9 mouse cellular contexts compared by ENCODE assay signal in the genomic region with DNA sequence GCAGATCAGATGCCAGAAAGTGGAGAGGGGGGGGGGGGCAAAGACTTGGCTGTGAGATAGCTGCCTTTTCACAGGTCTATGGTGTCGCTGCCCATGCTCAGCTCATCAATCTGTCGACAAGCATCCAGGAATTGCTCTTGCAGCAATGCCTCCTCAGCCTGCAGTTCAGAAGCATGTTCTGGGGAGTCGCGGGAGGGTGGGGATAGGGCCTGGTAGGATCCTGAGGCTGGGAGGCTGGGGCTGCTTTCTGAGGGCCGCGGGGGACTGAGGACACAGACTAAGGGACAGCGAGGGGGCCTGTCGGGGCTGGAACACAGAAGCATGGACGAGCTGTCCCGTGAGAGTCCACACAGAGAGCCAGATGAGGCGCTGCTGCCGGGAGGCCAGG. TPM values are rescaled to one million over a fixed set of nuclear protein-coding genes. Genes with fewer than 3 reads are reported as not detected.
DNase-seq lines count a peak whose midpoint lies in the region; ATAC-seq lines count a peak whose summit lies in the region.
"Had no signal": no experiment of that assay in that cellular context is flagged by ENCODE, and none has a peak within 500 bp of the region (broad histone marks: within the 10 kb centered on the region; RNA-seq: fewer than 3 reads in every experiment).

No protein-coding gene starts in this region.

- 8% methylated on average over 10 of the region's 12 CpGs for WGBS in embryonic facial prominence, embryonic 14.5 days
- 12% methylated on average over 12 of the region's 12 CpGs for WGBS in hindbrain, embryonic 16.5 days
- WGBS in midbrain, embryonic 14.5 days, result 6% methylated on average over 12 of the region's 12 CpGs

- intact Hi-C loops in left cerebral cortex, postnatal 4 days (cut with DNase I), result loop anchor here (2.0 to 10.0 kb wide), 3 partner anchors 29 to 363 kb away; a partner anchor contains a TSS

- no peaks in the 10 kb centered on the region for H3K36me3 ChIP-seq in embryonic facial prominence, embryonic 14.5 days (ENCODE audit: control insufficient read depth, insufficient read depth, low read length)
- H3K36me3 ChIP-seq in hindbrain, embryonic 16.5 days (ENCODE audit: control insufficient read depth, insufficient read depth, low read length), result 0 out of 2 replicates have a peak, but pooled peaks cover 2% of the 10 kb centered on the region
- no peaks in the 10 kb centered on the region for H3K36me3 ChIP-seq in midbrain, embryonic 14.5 days (ENCODE audit: control insufficient read depth, insufficient read depth, low read length)

- peak overlapping the region; percentile 100 for H3K4me2 ChIP-seq in embryonic facial prominence, embryonic 14.5 days (ENCODE audit: low read depth, low read length)
- H3K4me2 ChIP-seq in hindbrain, embryonic 16.5 days (ENCODE audit: low read length), result peak overlapping the region; percentile 97
- peak overlapping the region; percentile 99 for H3K4me2 ChIP-seq in midbrain, embryonic 14.5 days (ENCODE audit: low read length)

- H3K9ac ChIP-seq in embryonic facial prominence, embryonic 14.5 days (ENCODE audit: low read depth, low read length), result peak overlapping the region; percentile 64; the same call in 1 of the 2 replicates
- H3K9ac ChIP-seq in hindbrain, embryonic 16.5 days (ENCODE audit: low read depth, low read length), result peak overlapping the region; percentile 67
- peak overlapping the region; percentile 65 for H3K9ac ChIP-seq in midbrain, embryonic 14.5 days (replicated peaks; ENCODE audit: low read length)

- no peak for ATAC-seq in embryonic facial prominence, embryonic 14.5 days (ENCODE audit: low read depth)
- ATAC-seq in hindbrain, embryonic 16.5 days, result no peak
- ATAC-seq in midbrain, embryonic 14.5 days (ENCODE audit: low FRiP score, low TSS enrichment), result no peak
- ATAC-seq: Patski had no signal

- peak overlapping the region; percentile 55 for H3K4me3 ChIP-seq in embryonic facial prominence, embryonic 14.5 days (ENCODE audit: low read depth, low read length)
- no peak overlapping the region for H3K4me3 ChIP-seq in hindbrain, embryonic 16.5 days (ENCODE audit: low read length)
- peak overlapping the region; percentile 52; the same call in 1 of the 2 replicates for H3K4me3 ChIP-seq in midbrain, embryonic 14.5 days (replicated peaks; ENCODE audit: low read depth, low read length)

- peaks cover 56% of the 10 kb centered on the region for H3K27me3 ChIP-seq in embryonic facial prominence, embryonic 14.5 days (replicated peaks; ENCODE audit: control insufficient read depth, insufficient read depth, low read length)
- peaks cover 10% of the 10 kb centered on the region for H3K27me3 ChIP-seq in hindbrain, embryonic 16.5 days (replicated peaks; ENCODE audit: control insufficient read depth, insufficient read depth, low read length)
- H3K27me3 ChIP-seq in midbrain, embryonic 14.5 days (ENCODE audit: control insufficient read depth, insufficient read depth, low read length), result peaks cover 42% of the 10 kb centered on the region

- no peaks in the 10 kb centered on the region; the same call in 1 of the 2 replicates for H3K4me1 ChIP-seq in embryonic facial prominence, embryonic 14.5 days (ENCODE audit: control insufficient read depth, insufficient read depth, low read length)
- peaks cover 21% of the 10 kb centered on the region for H3K4me1 ChIP-seq in hindbrain, embryonic 16.5 days (ENCODE audit: control insufficient read depth, insufficient read depth, low read depth, low read length)
- H3K4me1 ChIP-seq in midbrain, embryonic 14.5 days (ENCODE audit: control insufficient read depth, insufficient read depth, low read length), result peaks cover 10% of the 10 kb centered on the region

- H3K27ac ChIP-seq in embryonic facial prominence, embryonic 14.5 days (replicated peaks; ENCODE audit: low read depth, low read length), result no peak overlapping the region
- H3K27ac ChIP-seq in hindbrain, embryonic 16.5 days (ENCODE audit: low read depth, low read length), result no peak overlapping the region
- no peak overlapping the region for H3K27ac ChIP-seq in midbrain, embryonic 14.5 days (replicated peaks; ENCODE audit: low read depth, low read length)

- H3K9me3 ChIP-seq in embryonic facial prominence, embryonic 14.5 days (ENCODE audit: control insufficient read depth, low read length), result no peaks in the 10 kb centered on the region
- H3K9me3 ChIP-seq in hindbrain, embryonic 16.5 days (ENCODE audit: control insufficient read depth, low read length), result no peaks in the 10 kb centered on the region
- no peaks in the 10 kb centered on the region for H3K9me3 ChIP-seq in midbrain, embryonic 14.5 days (ENCODE audit: control insufficient read depth, low read length)

- DNase-seq in kidney, postnatal 4 days, result peak; percentile 18 to 33
- no peak for DNase-seq in kidney, adult 11 months
- DNase-seq in embryonic facial prominence, embryonic 14.5 days (ENCODE audit: low spot score), result no peak
- no peak for DNase-seq in midbrain, embryonic 14.5 days
- DNase-seq in gastrocnemius, postnatal 10 days, result no peak
- no peak for DNase-seq in frontal cortex, postnatal 36 days (ENCODE audit: low spot score in 2 of 2)
- DNase-seq in left cerebral cortex, postnatal 4 days, result no peak

RNA-seq across cellular contexts. Expression of a gene that starts 4.9 kb away (rescaled TPM):
- 35.9 and 39.5 TPM in 2 replicates for polyA plus RNA-seq in embryonic facial prominence, embryonic 14.5 days (2014; fragmentation: Nextera tagmentation; extraction: Ambion mirVana)
- 33.8 and 41.6 TPM in 2 replicates for polyA plus RNA-seq in hindbrain, embryonic 16.5 days (2015; fragmentation: Nextera tagmentation; extraction: Ambion mirVana)
- polyA plus RNA-seq in midbrain, embryonic 14.5 days (2014; fragmentation: Nextera tagmentation; extraction: Ambion mirVana), result 36.9 and 47.6 TPM in 2 replicates
- 10 to 100 TPM; 16.7 to 19.0 TPM for total RNA-seq in gastrocnemius, postnatal 10 days (2021)
- 10 to 100 TPM; 44.5 to 51.7 TPM for total RNA-seq in left cerebral cortex, postnatal 4 days (2021)

RNA-seq across cellular contexts. Expression of a gene that starts 9.7 kb away (rescaled TPM):
- polyA plus RNA-seq in embryonic facial prominence, embryonic 14.5 days (2014; fragmentation: Nextera tagmentation; extraction: Ambion mirVana), result 0.82 and 1.4 TPM in 2 replicates
- polyA plus RNA-seq in hindbrain, embryonic 16.5 days (2015; fragmentation: Nextera tagmentation; extraction: Ambion mirVana), result 11.1 and 11.7 TPM in 2 replicates
- 6.2 and 7.5 TPM in 2 replicates for polyA plus RNA-seq in midbrain, embryonic 14.5 days (2014; fragmentation: Nextera tagmentation; extraction: Ambion mirVana)
- 1 to 10 TPM in 1 of 2 experiments, under 1 TPM in 1; 0.78 to 1.2 TPM for total RNA-seq in gastrocnemius, postnatal 10 days (2021)
- 10 to 100 TPM; 15.1 to 19.1 TPM for total RNA-seq in left cerebral cortex, postnatal 4 days (2021)

RNA-seq across cellular contexts. Expression of a gene that starts 46.5 kb away (rescaled TPM):
- 47.1 and 50.7 TPM in 2 replicates for polyA plus RNA-seq in embryonic facial prominence, embryonic 14.5 days (2014; fragmentation: Nextera tagmentation; extraction: Ambion mirVana)
- polyA plus RNA-seq in hindbrain, embryonic 16.5 days (2015; fragmentation: Nextera tagmentation; extraction: Ambion mirVana), result 71.5 and 80.7 TPM in 2 replicates
- polyA plus RNA-seq in midbrain, embryonic 14.5 days (2014; fragmentation: Nextera tagmentation; extraction: Ambion mirVana), result 48.3 and 48.5 TPM in 2 replicates
- 10 to 100 TPM; 23.4 to 24.7 TPM for total RNA-seq in gastrocnemius, postnatal 10 days (2021)
- 10 to 100 TPM; 92.7 to 96.6 TPM for total RNA-seq in left cerebral cortex, postnatal 4 days (2021)

Comparison
In these comparisons a context has a peak if more than half of its experiments do, and no peak if none do; other contexts are left out.
1. DNase-seq: peak in kidney, postnatal 4 days (2 of 2); none in kidney, adult 11 months (single experiment), embryonic facial prominence, embryonic 14.5 days (single experiment), midbrain, embryonic 14.5 days (single experiment), gastrocnemius, postnatal 10 days (single experiment), frontal cortex, postnatal 36 days (0 of 2) and left cerebral cortex, postnatal 4 days (single experiment).
2. Peak in every context shown above with its lines, with median percentiles within 50 percentile points of each other: H3K4me2 ChIP-seq and H3K9ac ChIP-seq.